Mouse (Mus musculus): ENCODE measurements around the gene Itpk1. TPM values are rescaled to one million over a fixed set of nuclear protein-coding genes. Genes with fewer than 3 reads are reported as not detected.

Itpk1 gene
- polyA plus RNA-seq, 1 experiment from 2014 or later, result 4.8 TPM

GRCm38 (mm10) chr12:102672857-102673839 is 31.6 kb downstream of the Itpk1 start:
- no peak overlapping the region for H3K27ac ChIP-seq
- H3K9ac ChIP-seq, result no peak overlapping the region
- peaks cover 10% of the 10 kb centered on the region for H3K4me1 ChIP-seq (replicated peaks)
- 77% methylated on average over 20 of the region's 20 CpGs for WGBS
- H3K9me3 ChIP-seq (replicated peaks), result no peaks in the 10 kb centered on the region
- H3K4me2 ChIP-seq, result no peak overlapping the region
- ATAC-seq (replicated peaks; ENCODE audit: insufficient number of reproducible peaks, insufficient read depth, low FRiP score, low read depth), result no peak
- no peaks in the 10 kb centered on the region for H3K27me3 ChIP-seq
- no peak overlapping the region for H3K4me3 ChIP-seq
- no peaks in the 10 kb centered on the region for H3K36me3 ChIP-seq

DNA sequence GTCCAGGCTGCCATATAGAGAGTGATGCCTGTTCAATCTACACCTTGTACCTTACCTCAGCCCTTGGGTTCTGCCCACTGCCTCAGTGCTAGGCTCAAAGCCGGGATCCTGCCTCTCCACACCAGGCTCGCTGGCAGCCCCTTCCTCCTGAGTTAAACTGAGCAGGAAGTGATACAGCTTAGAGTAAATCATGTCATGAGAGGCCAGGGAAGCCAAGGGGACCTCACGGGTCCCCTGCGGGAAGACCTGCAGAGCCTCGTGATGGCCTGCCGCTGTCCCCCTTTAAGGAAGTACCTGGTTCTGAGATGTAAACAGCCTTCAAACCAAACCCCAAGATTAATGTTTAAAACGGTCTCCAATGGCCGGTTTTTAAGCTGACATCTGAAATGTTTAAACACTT is 32.6 kb downstream of the Itpk1 start:
- no peaks in the 10 kb centered on the region for H3K36me3 ChIP-seq
- peaks cover 10% of the 10 kb centered on the region for H3K4me1 ChIP-seq (replicated peaks)
- no peak overlapping the region for H3K9ac ChIP-seq
- H3K4me3 ChIP-seq, result no peak overlapping the region
- H3K27me3 ChIP-seq, result no peaks in the 10 kb centered on the region
- ATAC-seq (replicated peaks; ENCODE audit: insufficient number of reproducible peaks, insufficient read depth, low FRiP score, low read depth), result no peak
- H3K4me2 ChIP-seq, result no peak overlapping the region
- no peaks in the 10 kb centered on the region for H3K9me3 ChIP-seq (replicated peaks)
- 63% methylated on average over 8 of the region's 8 CpGs for WGBS
- no peak overlapping the region for H3K27ac ChIP-seq

DNA sequence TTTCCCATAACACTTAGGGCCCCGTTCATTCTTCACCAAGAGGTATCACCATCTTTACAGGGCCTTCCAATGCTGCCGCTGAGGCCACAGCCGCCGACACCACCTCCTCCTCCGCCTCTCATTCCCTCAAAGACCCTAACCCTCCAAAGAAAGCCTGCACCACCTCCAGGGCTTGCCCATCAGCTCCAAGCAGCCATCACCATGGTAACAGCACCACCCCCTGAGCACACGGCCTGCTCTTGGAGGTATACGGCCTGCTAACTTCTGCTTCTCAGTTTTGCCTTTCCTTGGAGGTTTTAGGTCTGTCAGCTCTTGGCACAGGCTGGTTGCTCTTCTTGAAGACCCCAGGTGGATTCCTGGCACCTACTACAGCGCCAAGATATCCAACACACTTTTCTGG is 33.9 kb downstream of the Itpk1 start:
- no peak overlapping the region for H3K9ac ChIP-seq
- H3K27ac ChIP-seq, result no peak overlapping the region
- H3K4me1 ChIP-seq (replicated peaks), result peaks cover 10% of the 10 kb centered on the region
- ATAC-seq (replicated peaks; ENCODE audit: insufficient number of reproducible peaks, insufficient read depth, low FRiP score, low read depth), result no peak
- no peak overlapping the region for H3K4me3 ChIP-seq
- WGBS, result 77% methylated on average over 8 of the region's 8 CpGs
- H3K9me3 ChIP-seq (replicated peaks), result no peaks in the 10 kb centered on the region
- no peak overlapping the region for H3K4me2 ChIP-seq
- no peaks in the 10 kb centered on the region for H3K36me3 ChIP-seq
- no peaks in the 10 kb centered on the region for H3K27me3 ChIP-seq

GRCm38 (mm10) chr12:102665465-102666202 is 39.1 kb downstream of the Itpk1 start:
- Histone ChIP-seq H3K9me3 (replicated peaks) (no peaks in the 10 kb centered on the region), H3K4me1 (replicated peaks) (peaks cover 4% of the 10 kb centered on the region; the same call in 1 of the 2 replicates), H3K36me3 (no peaks in the 10 kb centered on the region), H3K27me3 (no peaks in the 10 kb centered on the region), H3K27ac (no peak overlapping the region), H3K9ac (no peak overlapping the region), H3K4me2 (no peak overlapping the region), H3K4me3 (no peak overlapping the region)
- ATAC-seq (replicated peaks; ENCODE audit: insufficient number of reproducible peaks, insufficient read depth, low FRiP score, low read depth), result no peak
- 82% methylated on average over 10 of the region's 10 CpGs for whole genome bisulfite sequencing

- ATAC-seq (replicated peaks; ENCODE audit: insufficient number of reproducible peaks, insufficient read depth, low FRiP score, low read depth), result no peak
- Histone ChIP-seq H3K27me3 (no peaks in the 10 kb centered on the region), H3K4me3 (no peak overlapping the region), H3K27ac (no peak overlapping the region), H3K9ac (no peak overlapping the region), H3K9me3 (replicated peaks) (no peaks in the 10 kb centered on the region), H3K4me2 (no peak overlapping the region), H3K36me3 (no peaks in the 10 kb centered on the region), H3K4me1 (replicated peaks) (peaks cover 4% of the 10 kb centered on the region; the same call in 1 of the 2 replicates)
- 96% methylated on average over 2 of the region's 2 CpGs for WGBS
These were observed 40.7 kb downstream of the Itpk1 start for GRCm38 (mm10) chr12:102664052-102664448.

DNA sequence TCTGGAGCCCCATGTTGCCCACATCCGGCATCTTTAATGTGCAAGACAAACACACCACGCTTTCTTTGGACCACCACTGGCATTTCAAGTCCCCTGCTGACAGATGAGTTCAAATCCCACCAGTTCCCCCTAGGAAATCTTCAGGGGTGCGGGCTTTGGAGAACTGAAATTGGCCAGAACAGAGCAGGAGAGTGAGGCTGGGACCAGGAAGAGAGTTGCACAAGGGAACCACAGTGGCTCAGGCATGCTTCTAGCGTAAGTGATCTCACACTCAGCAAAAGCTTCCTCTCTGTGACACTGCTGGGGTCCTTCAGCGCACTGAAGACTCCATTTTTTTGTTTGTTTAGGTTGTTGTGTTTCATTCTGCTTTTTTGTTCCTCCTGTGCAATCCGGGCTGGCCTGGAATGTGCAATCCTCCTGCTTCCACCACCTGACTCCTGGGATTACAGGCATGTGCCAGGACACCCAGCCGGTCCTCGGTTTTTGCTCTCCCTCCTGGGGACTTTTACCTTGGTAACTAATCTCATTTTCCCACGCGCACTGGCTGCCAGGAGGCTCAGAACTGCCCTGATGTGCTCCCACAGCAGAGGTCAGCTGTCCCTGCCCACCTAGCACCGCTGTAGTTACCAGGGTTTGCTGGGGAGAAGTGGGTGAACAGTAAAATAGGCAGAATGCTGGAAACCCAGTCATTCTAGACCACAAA is 41.2 kb downstream of the Itpk1 start:
- Histone ChIP-seq H3K4me3 (no peak overlapping the region), H3K27me3 (no peaks in the 10 kb centered on the region), H3K4me2 (no peak overlapping the region), H3K4me1 (replicated peaks) (peaks cover 4% of the 10 kb centered on the region; the same call in 1 of the 2 replicates), H3K9me3 (replicated peaks) (no peaks in the 10 kb centered on the region), H3K9ac (no peak overlapping the region), H3K36me3 (no peaks in the 10 kb centered on the region), H3K27ac (no peak overlapping the region)
- WGBS, result 80% methylated on average over 11 of the region's 11 CpGs
- ATAC-seq (replicated peaks; ENCODE audit: insufficient number of reproducible peaks, insufficient read depth, low FRiP score, low read depth), result no peak

DNA sequence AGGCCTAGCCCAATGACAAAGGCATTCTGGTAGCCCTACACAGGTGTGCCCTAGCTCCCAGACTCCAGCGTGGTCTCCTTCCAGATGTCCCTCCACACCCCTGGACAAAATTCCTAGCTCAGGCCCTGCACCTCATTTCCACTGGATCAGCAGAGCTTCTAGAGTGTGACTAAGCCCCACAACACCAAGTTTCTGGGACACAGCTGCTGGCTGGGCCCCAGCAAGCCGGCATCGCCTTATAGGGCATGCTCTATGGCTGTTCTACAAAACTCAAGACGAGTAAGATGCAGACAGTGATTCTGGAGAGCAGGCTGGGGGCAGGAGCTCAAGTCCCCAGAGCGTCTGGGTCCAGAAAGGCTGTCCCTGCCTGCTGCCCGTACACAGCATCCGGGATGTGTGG is 43.0 kb downstream of the Itpk1 start:
- H3K36me3 ChIP-seq, result no peaks in the 10 kb centered on the region
- no peak overlapping the region for H3K4me3 ChIP-seq
- 69% methylated on average over 7 of the region's 7 CpGs for WGBS
- H3K27ac ChIP-seq, result no peak overlapping the region
- no peak overlapping the region for H3K9ac ChIP-seq
- no peak for ATAC-seq (replicated peaks; ENCODE audit: insufficient number of reproducible peaks, insufficient read depth, low FRiP score, low read depth)
- H3K27me3 ChIP-seq, result no peaks in the 10 kb centered on the region
- H3K4me2 ChIP-seq, result no peak overlapping the region
- H3K4me1 ChIP-seq (replicated peaks), result peaks cover 7% of the 10 kb centered on the region; the same call in 1 of the 2 replicates
- H3K9me3 ChIP-seq (replicated peaks), result no peaks in the 10 kb centered on the region

- Histone ChIP-seq H3K4me2 (no peak overlapping the region), H3K36me3 (no peaks in the 10 kb centered on the region), H3K9me3 (replicated peaks) (no peaks in the 10 kb centered on the region), H3K27ac (no peak overlapping the region), H3K27me3 (no peaks in the 10 kb centered on the region), H3K4me1 (replicated peaks) (peaks cover 8% of the 10 kb centered on the region; the same call in 1 of the 2 replicates), H3K4me3 (no peak overlapping the region), H3K9ac (no peak overlapping the region)
- no peak for ATAC-seq (replicated peaks; ENCODE audit: insufficient number of reproducible peaks, insufficient read depth, low FRiP score, low read depth)
- 88% methylated on average over 8 of the region's 8 CpGs for WGBS
These were observed 43.7 kb downstream of the Itpk1 start for GRCm38 (mm10) chr12:102660906-102661651.

- H3K9me3 ChIP-seq (replicated peaks), result no peaks in the 10 kb centered on the region
- H3K27me3 ChIP-seq, result no peaks in the 10 kb centered on the region
- no peak for ATAC-seq (replicated peaks; ENCODE audit: insufficient number of reproducible peaks, insufficient read depth, low FRiP score, low read depth)
- H3K4me1 ChIP-seq (replicated peaks), result peaks cover 41% of the 10 kb centered on the region
- H3K4me3 ChIP-seq, result no peak overlapping the region
- WGBS, result 61% methylated on average over 6 of the region's 6 CpGs
- no peak overlapping the region for H3K27ac ChIP-seq
- no peak overlapping the region for H3K4me2 ChIP-seq
- no peaks in the 10 kb centered on the region for H3K36me3 ChIP-seq
- H3K9ac ChIP-seq, result no peak overlapping the region
These were observed 51.7 kb downstream of the Itpk1 start for GRCm38 (mm10) chr12:102653003-102653402.

DNA sequence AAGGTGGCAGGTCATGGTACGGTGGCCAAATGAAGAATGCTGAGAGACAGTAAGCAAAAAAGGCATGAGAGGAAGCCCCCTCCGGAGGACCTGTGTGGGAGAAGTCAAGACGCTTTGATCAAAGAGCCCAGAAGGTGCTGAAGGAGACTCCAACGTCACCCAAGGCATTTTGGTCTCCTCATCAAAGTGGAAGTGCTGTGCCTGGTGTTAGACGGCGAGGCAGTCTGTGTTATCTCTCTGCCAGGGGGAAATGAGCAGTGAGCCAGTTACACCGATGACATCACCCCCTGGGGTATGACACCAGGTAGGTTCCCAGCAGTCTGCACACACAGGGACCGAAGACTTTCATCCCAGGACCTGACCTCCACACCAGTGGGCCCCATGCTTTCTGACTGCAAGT is 52.3 kb downstream of the Itpk1 start:
- Histone ChIP-seq H3K36me3 (no peaks in the 10 kb centered on the region), H3K4me2 (peak overlapping the region; percentile 27; the same call in 1 of the 2 replicates), H3K27me3 (no peaks in the 10 kb centered on the region), H3K4me1 (replicated peaks) (peaks cover 47% of the 10 kb centered on the region), H3K27ac (no peak overlapping the region), H3K9ac (no peak overlapping the region), H3K4me3 (no peak overlapping the region), H3K9me3 (replicated peaks) (no peaks in the 10 kb centered on the region)
- ATAC-seq (replicated peaks; ENCODE audit: insufficient number of reproducible peaks, insufficient read depth, low FRiP score, low read depth), result peak; percentile 6; the same call in 1 of the 2 replicates
- WGBS, result 18% methylated on average over 8 of the region's 8 CpGs
